Mouse (Mus musculus) layer of hippocampus, adult 9-11 months (tissue): Measurements from ENCODE around the gene Prdm11.
A peak's percentile ranks its signal among the peaks of the same experiment; 100 is the strongest.

Experiments used
- DNase-seq: peaks from one replicate; pipeline ENCODE4 v3.0.0; 2022

The Prdm11 gene

DNA sequence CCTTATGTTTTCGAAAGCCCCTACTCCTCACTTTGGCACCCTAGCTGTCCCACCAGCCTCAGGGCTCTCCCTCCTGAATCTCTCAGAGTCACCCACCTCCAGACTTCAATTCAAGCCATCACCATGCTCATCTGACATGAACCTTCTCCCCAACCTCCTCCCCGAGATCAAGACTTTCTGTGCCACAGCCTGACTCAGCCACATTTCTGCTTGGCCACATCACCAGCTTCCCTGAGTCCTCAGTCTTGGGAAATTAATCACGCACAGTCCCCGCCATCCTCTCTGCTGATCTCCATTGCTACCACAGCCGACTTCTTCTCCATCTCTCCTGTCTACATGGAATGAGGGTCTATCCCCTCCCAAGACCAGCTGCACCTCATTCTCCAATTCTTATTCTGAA is 34.5 kb downstream of the Prdm11 start:
- no peak for DNase-seq

DNA sequence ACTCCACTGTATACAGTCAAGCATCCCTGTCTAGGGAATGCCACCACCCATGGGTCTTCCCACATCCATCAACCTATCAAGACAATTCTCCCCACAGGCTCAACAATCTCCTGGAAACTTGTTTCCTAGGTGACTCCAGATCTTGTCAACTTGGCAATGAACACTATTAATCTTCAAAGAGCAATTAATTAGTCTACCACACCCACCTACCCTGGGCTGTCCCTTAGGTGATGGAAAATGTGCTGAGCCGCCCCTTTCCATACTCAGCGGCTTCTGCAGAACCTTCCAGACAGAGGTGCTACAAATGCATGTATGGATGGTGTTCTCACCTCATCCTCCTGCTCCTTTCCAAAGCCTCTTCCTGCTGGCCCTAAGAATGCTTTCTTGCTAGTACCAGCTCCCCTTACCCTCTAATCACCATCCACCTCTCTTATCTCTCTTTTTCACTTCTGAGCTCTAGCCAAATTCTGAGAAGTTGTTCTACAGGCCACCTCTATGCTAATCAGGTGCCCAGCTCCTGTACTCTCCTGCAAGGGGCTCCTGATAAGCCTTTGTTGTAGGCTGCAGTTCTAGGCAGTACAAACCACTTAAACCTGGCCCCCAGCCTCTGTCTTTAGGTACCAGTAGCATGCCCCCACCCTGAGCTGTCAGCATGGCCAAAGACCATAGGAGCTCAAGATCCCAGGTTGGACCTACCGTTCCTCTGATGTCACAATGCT is 37.8 kb downstream of the Prdm11 start:
- DNase-seq = no peak

DNA sequence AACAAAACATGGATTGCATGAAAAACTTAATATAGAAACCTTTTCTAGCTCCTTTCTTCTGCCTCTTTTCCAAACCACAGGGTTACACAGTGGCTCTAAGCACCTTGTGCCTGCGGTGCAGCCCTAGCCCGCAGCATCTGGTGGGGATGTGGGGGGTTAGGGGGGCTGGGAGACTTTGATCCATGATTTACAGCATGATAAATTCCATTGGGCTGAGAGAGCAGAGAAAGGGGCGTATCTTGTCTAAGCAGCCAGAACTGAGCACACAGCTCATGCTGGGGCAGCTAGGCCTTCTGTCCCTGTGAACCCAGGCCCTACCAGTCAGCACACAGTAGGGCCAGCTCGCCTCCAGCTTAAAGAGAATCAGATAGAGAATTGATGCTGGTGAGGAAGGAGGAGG is 40.9 kb downstream of the Prdm11 start:
- no peak for DNase-seq

DNA sequence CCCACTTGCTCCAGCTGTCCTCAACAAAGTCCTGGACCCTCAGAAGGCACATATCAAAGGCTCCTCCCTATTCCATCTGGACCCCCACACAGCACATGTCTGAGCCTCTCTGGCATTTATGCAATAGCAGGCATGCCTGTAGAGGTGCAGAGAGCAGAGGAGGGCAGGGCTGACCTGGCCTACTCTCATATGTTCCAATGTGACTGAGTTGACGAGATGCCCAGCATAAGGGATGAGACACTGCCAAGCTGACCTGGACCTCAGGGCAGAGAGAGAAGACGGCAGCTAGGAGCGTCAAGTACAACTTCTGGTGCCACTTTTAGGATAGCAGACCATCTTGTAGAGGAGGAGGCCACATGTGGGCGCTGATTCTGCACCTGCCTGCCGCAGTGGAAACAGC is 54.0 kb downstream of the Prdm11 start:
- no peak for DNase-seq

DNA sequence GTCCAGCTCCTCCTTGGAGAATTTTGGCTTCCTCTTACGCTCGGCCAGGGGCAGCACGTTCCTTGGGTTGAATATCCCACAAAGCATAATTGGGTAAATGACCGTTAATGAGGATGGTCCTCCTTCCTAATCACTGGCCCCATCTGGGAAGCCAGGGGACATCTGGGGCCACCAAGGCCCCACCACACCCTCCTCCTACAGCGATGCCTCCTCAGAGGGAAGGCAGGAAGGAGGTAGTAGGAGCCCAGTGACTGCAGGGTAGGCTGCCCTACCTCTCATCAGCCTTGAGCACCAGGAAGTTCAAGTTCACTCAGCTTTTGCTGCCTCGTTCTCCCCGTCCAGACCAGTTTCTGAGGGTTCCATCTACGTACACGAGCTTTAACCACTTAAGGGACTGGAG is 56.4 kb downstream of the Prdm11 start:
- DNase-seq = no peak

DNA sequence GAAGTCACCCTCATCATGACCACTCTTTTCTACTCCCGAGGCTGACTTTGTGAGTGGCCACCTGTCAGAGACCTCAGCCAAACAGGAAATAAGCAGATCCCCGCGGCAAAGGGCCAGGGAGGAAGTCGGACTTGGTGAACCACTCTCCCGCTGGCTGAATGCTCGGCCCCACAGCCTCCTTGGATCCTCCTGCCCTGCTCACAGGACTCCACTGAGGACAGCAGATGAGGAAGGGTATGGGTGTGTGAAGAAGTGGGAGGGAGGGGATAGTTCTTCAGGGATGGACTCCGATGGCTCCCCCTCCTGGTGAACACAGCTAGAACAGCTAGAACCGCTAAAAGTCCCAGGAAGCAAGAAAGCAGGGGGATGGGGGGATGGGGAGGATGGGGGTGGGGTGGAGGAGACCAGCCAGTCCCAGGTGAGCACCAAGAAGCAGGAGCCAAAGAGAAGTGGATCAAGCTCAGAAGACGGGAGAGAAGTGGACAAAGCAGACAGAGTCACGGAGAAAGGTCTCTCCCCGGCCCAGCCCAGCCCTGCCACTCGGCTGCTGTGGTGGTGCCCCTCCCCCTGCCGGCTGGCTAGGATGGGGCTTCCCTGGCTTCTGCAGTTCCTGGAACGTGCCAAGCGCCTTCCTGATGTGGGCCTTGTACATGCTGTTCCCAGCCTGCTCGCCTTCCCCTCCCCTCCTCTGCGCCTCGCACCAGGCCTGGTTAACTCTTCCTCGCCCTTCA is 57.9 kb downstream of the Prdm11 start:
- DNase-seq = peak; percentile 44

DNA sequence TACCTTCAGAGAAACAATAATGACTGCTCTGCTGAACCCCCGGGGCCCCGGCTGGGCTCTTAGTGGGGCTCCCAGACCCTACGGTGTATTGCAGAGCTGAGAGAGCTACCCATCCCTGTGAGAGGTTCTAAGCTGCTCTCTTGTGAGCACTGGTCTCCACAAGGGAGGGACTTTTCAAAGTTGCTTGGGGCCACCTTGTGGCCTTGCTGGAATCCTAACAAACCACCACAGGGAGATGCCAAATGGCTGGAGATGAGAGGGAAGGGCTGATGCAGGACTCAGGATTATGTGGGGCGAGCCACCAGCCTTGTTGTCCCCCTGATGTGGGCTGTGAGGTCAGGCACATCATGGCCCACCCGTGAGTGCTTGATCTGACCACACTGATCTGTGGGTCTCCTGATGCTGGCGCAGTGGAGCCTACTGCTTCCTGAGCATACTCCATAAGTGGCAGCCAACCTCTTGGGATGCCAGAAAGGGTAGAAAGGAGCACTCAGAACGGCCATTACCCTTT is 58.8 kb downstream of the Prdm11 start:
- no peak for DNase-seq

DNA sequence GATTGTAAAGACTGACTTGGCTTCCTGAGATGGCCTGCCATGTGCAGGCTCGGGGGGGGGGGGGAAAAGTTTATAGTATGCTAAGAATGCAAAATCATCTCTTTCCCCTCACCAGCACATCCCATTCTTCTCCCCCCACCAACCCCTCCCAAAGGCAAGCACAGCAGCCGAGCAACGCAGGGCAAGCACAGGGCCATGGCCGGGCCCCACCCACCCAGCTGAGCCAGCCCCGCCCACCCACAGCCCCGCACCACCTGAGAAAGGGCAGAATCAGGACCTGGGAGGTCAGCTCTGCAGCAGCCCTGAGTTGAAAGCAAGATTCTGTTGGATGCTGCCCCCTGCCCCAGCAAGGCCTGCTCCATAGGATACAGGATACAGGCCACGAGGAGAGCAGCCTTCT is 60.4 kb downstream of the Prdm11 start:
- no peak for DNase-seq

DNA sequence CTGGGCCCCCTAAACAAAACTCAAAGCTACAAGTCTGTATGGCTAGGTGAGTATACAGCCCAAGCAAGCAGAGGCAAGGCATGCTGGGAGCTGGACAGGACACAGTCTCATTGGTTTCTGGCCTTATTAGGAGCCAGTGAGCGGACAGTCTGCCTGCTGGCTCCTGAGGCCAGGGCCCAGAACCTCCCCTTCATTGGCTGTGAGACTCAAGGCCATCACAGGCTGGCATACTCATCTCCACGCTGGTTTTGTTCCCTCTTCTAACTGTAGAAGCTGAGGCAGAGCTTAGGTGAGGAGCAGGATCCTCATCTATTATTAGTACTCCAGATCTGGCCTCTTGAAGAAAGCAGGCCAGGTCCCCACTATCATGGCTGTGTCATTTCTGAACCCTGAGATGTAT is 60.8 kb downstream of the Prdm11 start:
- DNase-seq = no peak

DNA sequence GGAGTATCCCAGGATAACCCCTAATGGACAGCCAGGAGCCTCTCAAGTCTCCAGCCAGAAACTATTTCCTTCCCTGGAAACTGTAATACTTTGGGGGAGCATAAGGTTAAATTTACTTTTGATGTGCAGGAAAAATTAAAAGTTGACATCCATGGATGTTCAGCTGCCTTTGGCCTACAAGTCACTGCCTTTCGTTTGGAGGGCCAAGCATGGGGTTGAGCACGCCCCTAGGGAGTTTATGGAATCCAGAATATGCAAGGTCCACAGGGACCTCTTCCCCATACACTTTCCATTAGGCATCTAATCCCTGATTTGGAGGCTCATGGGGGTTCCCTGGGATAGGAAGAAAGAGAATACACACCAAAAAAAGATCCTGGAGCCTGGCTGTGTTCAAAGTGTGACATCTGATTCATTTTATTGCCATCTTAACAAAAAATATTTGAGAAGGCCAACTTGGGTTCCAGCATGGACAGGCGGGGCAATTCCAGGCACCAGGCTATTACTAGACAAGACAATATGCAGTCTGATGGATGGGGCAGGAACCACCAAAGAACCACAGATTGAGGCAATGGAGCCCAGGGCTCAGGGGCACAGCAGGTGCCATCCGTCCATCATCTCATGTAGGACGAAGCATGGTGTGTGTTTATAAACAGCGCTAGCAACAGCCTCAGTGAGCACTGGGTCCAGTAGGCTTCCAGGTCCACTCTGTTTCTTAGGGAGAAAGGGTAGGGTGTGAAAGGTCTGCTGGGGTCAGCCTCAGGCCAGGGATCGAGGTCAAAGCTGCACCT is 61.5 kb downstream of the Prdm11 start:
- no peak for DNase-seq

DNA sequence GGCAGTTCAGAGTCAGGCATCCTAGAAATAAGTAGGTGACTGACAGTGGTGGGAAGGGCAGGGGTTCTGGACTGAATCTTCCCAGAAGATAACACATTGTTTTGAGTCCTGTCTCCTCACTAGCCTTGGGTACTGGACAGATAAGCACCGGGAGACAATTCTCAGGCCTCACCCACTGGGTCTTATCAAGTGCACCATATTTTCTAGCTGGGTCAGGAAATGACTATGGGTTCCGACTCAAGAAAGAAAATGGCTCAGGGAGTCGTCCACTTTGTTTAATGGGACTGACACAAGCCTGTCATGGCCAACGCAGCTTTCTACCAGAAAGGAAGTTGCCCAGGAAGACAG is 62.7 kb downstream of the Prdm11 start:
- no peak for DNase-seq

DNA sequence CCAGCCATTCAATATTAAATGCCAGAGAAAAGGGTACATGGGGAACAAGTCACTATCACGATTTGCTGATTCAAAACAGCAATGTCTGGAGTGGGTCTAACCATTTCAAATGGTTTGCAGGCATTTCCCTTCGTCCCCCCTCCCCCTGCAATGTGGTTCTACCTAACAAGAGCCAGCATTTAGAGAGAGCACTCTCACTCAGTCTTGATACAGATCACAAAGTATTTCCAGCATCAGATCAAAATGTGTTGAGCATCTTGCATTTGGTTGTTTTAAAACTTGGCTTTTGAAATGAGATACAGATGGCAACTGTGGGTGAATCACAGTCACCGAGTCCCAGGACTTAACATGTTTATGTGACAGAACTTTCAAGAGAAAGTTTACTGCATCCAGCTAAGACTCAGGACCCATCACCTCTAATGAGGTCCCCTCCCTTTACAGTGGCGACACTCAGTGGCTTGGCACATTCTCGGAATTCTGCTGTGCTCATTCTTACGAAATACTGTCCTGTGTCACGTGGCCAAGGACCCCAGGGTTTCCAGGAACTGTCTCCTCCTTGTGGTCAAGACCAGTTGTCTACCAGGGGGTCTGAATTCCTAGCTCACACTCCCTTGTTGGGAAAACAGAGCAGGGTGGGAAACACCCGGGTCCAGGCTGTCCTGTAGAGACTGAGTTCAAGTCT is 63.2 kb downstream of the Prdm11 start:
- peak; percentile 30 for DNase-seq

DNA sequence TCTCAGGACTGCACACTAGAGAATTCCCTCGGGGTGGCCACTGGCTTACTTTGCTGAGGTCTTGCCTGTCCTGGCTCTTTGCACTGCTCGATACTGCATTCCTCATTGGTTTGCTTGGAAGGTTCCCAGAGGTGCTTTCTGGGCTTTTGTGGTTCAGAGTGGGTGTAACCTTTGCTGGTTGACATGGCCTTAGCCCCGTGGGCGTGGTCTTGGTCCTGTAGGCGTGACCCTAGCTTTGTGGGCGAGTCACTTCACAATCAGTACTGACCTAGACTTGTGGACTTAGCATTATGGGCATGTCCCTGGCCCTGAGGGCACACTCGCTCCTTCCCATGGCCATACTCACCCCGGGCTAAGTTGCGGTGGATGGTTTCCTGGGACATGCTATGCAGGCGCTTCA is 65.8 kb downstream of the Prdm11 start:
- DNase-seq = no peak

DNA sequence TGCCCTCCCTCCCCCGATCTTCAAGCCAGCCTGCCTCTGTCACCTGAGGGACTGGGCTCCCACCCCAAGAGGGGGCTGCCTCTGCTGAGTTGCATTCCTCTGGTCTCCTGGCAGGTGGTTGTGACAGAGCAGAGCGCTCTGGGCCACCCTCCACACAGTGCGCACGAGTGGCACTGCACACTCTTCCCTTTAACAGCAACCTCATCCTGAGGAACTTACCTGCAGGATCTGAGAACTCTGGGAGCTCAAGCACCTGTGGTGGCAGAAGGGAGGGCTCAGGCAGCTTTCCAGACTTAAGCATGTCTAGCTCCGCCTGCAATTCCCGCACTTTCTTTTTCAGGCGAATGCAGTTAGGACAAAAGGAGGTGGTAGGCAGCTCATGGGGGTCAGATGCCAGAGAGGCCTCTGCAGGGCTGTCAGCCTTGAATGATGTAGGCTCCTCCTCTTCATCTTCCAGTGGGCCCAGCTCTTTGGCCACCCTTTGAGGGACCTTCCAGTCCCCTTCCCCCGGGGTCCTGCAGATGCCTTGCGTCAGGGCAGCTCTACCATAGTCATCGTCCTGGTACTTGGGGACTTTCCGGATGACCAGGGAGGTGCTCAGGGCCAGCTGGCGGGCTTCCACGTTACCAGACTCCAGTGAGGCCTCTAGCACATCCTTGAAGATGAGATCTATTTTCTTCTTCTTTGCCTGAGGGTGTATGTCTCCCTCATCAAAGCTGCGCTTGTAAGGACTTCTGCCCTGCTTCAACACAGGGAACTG is 70.8 kb downstream of the Prdm11 start:
- DNase-seq = no peak

DNA sequence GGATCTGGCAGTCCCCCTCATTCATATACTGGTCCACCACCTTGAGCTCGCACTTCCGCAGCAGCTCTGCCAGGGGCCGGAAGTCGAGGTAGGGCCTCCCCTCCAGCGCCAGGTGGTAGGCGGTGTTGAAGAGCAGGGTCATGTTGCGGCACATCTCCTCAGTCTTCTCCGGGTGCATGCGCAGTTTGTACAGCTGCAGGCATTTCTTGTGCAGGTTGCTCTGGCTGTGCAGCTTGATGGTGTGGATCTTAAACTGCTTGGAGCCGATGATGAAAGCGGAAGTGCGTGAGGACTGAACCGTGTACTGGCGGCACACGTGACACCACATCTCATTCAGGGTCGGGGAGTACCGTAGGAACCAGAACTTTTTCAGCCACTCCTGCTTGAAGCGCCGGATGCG is 72.3 kb downstream of the Prdm11 start:
- no peak for DNase-seq

DNA sequence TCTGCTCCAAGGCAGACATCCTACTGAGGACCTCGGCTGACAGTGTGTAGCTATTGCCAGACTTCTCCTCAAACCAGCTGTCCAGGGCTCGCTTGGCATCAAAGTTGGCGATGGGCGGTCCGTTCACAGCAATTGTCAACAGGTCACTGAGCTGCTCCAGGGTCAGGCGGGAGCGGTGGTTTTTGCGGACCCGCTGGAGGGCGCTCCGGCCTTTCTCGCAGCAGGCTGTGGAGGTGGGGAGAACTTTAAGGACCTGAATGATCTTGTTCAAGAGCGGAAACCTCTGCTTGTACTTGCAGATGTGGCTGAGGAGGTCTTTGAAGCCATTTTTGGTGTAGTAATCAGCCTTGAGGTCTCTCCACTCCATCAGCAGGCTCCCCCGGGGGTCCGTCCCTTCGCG is 73.9 kb downstream of the Prdm11 start:
- DNase-seq = no peak

DNA sequence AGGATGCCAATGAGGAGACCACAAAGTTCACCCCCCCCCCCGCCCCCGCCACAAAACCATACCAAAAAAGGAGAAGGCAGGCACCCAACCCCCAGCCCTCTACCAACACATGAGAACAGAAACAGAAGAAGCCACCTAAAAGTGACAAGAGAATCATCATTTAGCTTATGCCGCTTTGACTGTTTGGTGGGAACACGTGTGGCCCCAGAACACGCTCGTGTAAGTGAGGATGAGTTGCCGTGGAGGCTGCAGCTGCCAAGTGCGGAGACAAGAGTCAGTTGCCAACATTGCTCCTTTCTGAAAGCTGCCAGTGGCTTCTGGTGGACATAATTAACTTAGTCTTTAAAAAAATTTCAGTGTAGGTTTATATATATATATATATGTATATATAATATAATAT is 74.4 kb downstream of the Prdm11 start:
- peak; percentile 36 for DNase-seq

DNA sequence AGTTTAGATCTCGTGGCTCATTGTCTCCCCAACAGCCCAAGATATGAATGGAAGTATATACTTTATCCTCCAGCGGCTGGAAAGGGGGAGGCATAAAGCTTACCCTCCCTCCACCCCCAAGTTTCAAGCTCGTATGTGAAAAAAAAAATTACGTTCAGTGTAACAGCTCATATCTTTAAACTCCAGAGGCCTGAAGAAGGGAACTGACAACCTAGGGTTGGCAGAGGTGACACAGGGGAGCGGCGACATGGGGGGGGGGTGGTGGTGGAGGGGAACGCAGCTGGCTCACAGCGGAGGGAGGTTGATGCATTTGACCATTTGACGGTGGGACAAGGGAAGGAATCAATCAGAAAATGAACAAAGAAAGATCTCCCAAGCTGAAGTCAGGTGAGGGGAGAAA is 74.9 kb downstream of the Prdm11 start:
- no peak for DNase-seq

DNA sequence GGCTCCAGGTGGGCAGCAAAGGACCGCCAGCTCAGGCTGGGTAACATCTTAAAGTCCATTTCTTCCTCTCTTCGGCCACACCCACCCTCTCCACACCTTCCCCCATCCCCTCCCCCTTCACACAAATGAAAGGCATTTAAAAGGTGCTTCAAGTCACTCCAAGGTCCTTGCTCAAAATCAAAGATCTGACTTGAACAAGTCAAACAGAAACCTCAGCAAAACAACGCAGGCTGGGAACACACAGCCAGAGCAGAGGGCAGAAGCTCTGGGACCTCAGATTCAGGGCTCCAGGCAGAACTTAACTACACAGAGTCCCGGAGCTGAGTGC is 78.2 kb downstream of the Prdm11 start:
- DNase-seq = no peak

DNA sequence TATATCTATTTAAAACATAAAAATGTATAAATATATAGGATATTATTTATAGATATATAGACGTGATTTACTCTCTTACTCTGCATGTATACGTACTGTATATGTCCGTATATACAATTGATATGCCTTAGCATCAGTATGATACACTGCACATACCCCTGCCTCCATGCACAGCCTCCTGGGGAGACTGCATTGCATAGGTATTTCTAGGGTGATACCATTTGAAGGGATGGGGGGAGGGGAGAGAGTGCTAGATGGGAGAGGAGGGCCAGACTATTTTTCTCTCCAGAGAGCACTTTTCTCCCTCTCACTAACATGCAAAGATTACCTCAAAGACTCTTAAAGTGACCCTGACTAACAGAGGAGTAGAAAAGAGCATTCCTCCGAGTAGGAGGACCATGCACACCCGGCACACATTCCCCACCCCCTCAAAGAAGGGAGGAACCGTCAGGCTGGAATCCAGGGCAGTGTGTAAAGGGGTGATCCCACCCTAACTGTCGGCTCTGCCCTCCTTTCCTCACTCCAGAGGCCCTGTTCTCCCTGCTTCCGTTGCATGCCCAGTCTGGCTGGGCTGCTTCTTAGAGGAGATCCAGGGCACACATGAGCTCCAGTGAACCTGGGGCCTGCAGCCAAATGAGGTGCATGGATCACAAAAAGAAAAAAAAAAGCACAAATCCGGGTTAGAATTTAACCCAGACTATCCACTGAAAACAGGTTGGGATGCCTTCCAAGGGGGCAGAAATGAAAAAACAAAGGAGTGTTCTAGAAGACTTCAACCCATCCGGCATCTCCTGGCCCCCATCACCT is 78.7 kb downstream of the Prdm11 start:
- no peak for DNase-seq

DNA sequence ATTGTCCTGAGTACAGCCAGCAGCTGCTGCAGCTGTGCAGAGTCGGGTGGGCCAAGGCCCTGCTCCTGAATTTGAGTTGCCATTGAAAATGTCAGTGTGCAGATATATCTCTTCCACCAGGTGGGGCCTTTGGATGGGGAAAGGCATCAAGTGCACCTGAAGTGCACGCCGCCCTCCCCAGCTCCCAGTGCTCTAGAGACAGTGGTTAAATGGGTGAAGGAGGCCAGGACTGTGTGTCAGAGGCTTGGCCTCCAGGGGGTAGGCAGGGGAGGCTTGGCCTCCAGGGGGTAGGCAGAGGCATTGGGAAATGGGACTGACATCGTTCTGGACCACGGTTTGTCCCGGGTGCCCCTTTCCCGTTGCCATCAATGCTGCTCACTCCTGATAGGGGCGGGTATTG is 79.7 kb downstream of the Prdm11 start:
- no peak for DNase-seq

DNA sequence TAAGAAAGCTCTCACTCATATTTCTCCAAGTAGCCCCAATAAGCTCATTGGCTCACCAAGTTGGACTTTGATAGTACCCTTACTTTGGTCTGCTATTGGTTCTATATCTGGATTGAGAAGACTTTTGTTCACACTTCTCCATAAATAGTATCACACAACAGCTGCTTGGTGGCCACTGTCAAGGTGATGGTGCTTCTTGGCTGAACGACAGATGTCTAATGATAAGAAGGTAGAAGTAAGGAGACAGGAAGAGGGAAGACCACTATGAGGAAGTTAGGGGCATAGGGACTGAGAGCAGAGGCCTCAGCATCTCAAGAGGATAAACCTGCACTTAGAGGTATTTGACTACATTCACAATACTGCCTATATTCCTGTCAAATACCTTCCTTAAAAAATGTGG is 81.6 kb downstream of the Prdm11 start:
- DNase-seq = no peak
